Mouse (Mus musculus): Measurements from ENCODE around the gene Pcyox1.

DNA sequence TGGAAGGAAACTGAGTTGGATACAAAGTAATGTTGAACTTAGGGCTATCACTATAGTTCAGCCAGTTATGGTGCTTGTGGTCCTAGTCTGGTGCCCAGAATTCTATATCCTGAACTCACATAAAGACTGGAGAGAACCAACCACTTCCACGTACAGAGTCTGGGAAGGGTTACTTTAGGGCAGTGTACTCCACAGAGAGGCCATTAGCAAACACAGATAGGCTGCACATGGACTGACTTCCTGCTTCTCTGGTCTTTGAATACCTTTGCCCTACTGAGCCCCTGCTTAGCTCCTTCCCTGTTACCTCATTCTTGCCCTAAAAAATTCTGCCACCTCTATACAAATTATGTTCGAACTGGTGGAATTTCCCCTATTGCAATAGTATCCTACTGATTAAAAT lies 3.0 kb upstream of the Pcyox1 start:
- TF ChIP-seq CTCF (IDR thresholded peaks at IDR 0.05; ENCODE audit: low read depth) (no peak), EP300 (IDR thresholded peaks at IDR 0.05; ENCODE audit: low read depth) (no peak)
